Mouse (Mus musculus) bone marrow macrophage, adult 2 months (primary cell): ENCODE measurements around the gene Dnhd1.

Experiments used
- CTCF ChIP-seq: IDR thresholded peaks from 2 replicates; pipeline ENCODE4 v1.5.1; 2012; ENCODE audit warnings: low read depth, mild to moderate bottlenecking, low read length, moderate library complexity
- POLR2A ChIP-seq: IDR thresholded peaks from 2 replicates; pipeline ENCODE4 v1.6.1; 2012; ENCODE audit warnings: mild to moderate bottlenecking, low read depth, low read length, borderline replicate concordance

DNA sequence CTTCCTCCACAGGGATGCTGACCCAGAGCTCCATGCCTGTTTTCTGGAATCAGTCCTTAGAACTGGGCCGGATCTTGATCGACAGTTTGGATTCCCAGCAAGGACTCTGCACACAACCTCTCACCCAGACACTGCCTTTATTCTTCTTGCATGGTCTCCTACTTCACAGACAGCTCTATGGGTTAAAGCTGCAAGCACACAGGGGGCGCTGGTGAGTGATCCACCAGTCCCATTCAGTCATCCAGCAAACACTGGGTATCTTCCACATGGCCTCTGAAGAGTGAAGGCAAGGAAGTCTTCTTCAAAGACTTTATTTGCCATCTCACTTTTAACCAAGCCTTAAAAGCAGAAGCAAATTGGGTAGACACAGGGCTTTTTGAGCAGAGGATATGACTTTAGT lies 64.7 kb downstream of the Dnhd1 start:
- TF ChIP-seq CTCF = 0 out of 2 replicates have a peak, but pooled peaks have one; percentile 10
- TF ChIP-seq POLR2A = no peak
